28 mouse cellular contexts compared by ENCODE assay signal in the genomic region with DNA sequence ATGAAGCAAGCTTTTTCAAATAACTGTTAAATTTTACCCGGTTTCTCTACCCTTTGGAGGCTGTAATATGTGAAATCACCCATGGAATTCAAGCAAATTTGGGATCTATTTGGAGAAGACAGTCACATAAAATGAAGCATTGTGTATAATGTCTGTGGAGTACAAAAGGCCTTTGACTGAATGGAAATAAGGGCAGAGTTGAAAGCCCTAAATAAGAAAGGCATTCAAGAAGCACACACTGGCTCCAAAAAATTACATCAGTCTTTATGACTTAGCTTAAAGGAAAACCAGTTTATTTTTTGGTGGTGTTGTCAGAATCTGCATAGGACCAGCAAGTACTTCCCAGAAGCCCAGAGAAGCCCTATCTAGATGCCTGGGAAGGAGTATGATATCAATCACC.
DNase-seq lines count a peak whose midpoint lies in the region; ATAC-seq and TF ChIP-seq lines count a peak whose summit lies in the region.
"Had no signal": no experiment of that assay in that cellular context is flagged by ENCODE, and none has a peak within 500 bp of the region (broad histone marks: within the 10 kb centered on the region; RNA-seq: fewer than 3 reads in every experiment).

No protein-coding gene starts in this region.

- no peaks in the 10 kb centered on the region for H3K27me3 ChIP-seq in cerebellum, adult 2 months (ENCODE audit: control insufficient read depth, insufficient read depth, low read length)
- H3K27me3 ChIP-seq in hindbrain, embryonic 11.5 days (ENCODE audit: control insufficient read depth, insufficient read depth, low read length), result no peaks in the 10 kb centered on the region; the same call in 1 of the 2 replicates
- no peaks in the 10 kb centered on the region for H3K27me3 ChIP-seq in hindbrain, embryonic 14.5 days (ENCODE audit: control insufficient read depth, insufficient read depth, low read length)
- H3K27me3 ChIP-seq in midbrain, embryonic 11.5 days (ENCODE audit: control insufficient read depth, insufficient read depth, low read length), result no peaks in the 10 kb centered on the region
- no peaks in the 10 kb centered on the region for H3K27me3 ChIP-seq in midbrain, embryonic 13.5 days
- H3K27me3 ChIP-seq: embryonic facial prominence, embryonic 12.5 days; embryonic facial prominence, embryonic 15.5 days; heart, embryonic 13.5 days; hindbrain, embryonic 12.5 days had no signal

- peak overlapping the region; percentile 21; the same call in 1 of the 2 replicates for H3K27ac ChIP-seq in cerebellum, adult 2 months (ENCODE audit: insufficient read depth, low read length)
- no peak overlapping the region for H3K27ac ChIP-seq in hindbrain, embryonic 11.5 days (ENCODE audit: low read depth, low read length)
- no peak overlapping the region for H3K27ac ChIP-seq in hindbrain, embryonic 14.5 days
- no peak overlapping the region for H3K27ac ChIP-seq in midbrain, embryonic 11.5 days (ENCODE audit: low read depth, low read length)
- H3K27ac ChIP-seq in midbrain, embryonic 13.5 days, result no peak overlapping the region
- H3K27ac ChIP-seq: embryonic facial prominence, embryonic 12.5 days; embryonic facial prominence, embryonic 15.5 days; heart, adult 2 months; heart, embryonic 10.5 days; heart, embryonic 13.5 days; hindbrain, embryonic 12.5 days; hindbrain, postnatal 0 days had no signal

- no peak overlapping the region for H3K4me3 ChIP-seq in cerebellum, adult 2 months (replicated peaks; ENCODE audit: insufficient read depth, low read depth, low read length)
- H3K4me3 ChIP-seq in hindbrain, embryonic 11.5 days (ENCODE audit: low read depth, low read length), result no peak overlapping the region
- H3K4me3 ChIP-seq in hindbrain, embryonic 14.5 days (replicated peaks; ENCODE audit: low read length), result no peak overlapping the region
- no peak overlapping the region for H3K4me3 ChIP-seq in midbrain, embryonic 11.5 days (ENCODE audit: low read depth, low read length)
- H3K4me3 ChIP-seq in midbrain, embryonic 13.5 days (replicated peaks), result no peak overlapping the region
- H3K4me3 ChIP-seq: embryonic facial prominence, embryonic 12.5 days; embryonic facial prominence, embryonic 15.5 days; heart, adult 2 months; heart, embryonic 10.5 days; heart, embryonic 13.5 days; hindbrain, embryonic 12.5 days had no signal

- peak; percentile 27; the same call in 1 of the 2 replicates for ATAC-seq in hindbrain, embryonic 11.5 days (ENCODE audit: low FRiP score)
- no peak for ATAC-seq in hindbrain, embryonic 14.5 days (ENCODE audit: low FRiP score)
- ATAC-seq in midbrain, embryonic 11.5 days (ENCODE audit: low FRiP score), result no peak
- ATAC-seq in midbrain, embryonic 13.5 days, result no peak
- ATAC-seq: forebrain, embryonic 14.5 days; forebrain, postnatal 0 days; hindbrain, postnatal 0 days; inflammation-experienced regulatory T-cells, adult 6 months; intestine, embryonic 16.5 days; Patski had no signal

- no peaks in the 10 kb centered on the region for H3K9me3 ChIP-seq in hindbrain, embryonic 11.5 days (ENCODE audit: control insufficient read depth, low read length)
- no peaks in the 10 kb centered on the region for H3K9me3 ChIP-seq in hindbrain, embryonic 14.5 days (ENCODE audit: control insufficient read depth, low read length)
- H3K9me3 ChIP-seq in midbrain, embryonic 11.5 days (ENCODE audit: control insufficient read depth, low read length), result no peaks in the 10 kb centered on the region
- H3K9me3 ChIP-seq in midbrain, embryonic 13.5 days, result no peaks in the 10 kb centered on the region
- H3K9me3 ChIP-seq: embryonic facial prominence, embryonic 12.5 days; embryonic facial prominence, embryonic 15.5 days; heart, embryonic 10.5 days; heart, embryonic 13.5 days; hindbrain, embryonic 12.5 days had no signal

- TF ChIP-seq POLR2A in cerebellum, adult 2 months (IDR thresholded peaks at IDR 0.05; ENCODE audit: borderline replicate concordance, insufficient read depth, low read length), result no peak

- no peak for DNase-seq in cerebellum, adult 2 months
- DNase-seq in cerebellum, adult 9-11 months, result no peak
- DNase-seq in hindbrain, embryonic 11.5 days (ENCODE audit: low spot score), result no peak
- DNase-seq in hindbrain, embryonic 14.5 days (ENCODE audit: low spot score), result no peak
- DNase-seq in midbrain, embryonic 11.5 days (ENCODE audit: low spot score, missing footprints), result peak; percentile 77
- peak; percentile 47 for DNase-seq in telencephalon, adult 2 months (ENCODE audit: low read depth, low spot score)
- DNase-seq in heart, postnatal 36 days, result no peak
- DNase-seq: adrenal gland, postnatal 10 days; adrenal gland, postnatal 36 days; cerebellum, adult 11-12 months; cerebellum, adult 9-10 months; cerebellum, postnatal 25 days; forebrain, postnatal 0 days; gastrocnemius, postnatal 10 days; gastrocnemius, postnatal 36 days; heart, adult 2 months; heart, postnatal 14 days had no signal

- H3K36me3 ChIP-seq in hindbrain, embryonic 11.5 days (ENCODE audit: control insufficient read depth, insufficient read depth, low read length), result no peaks in the 10 kb centered on the region
- H3K36me3 ChIP-seq in hindbrain, embryonic 14.5 days (replicated peaks; ENCODE audit: control insufficient read depth, insufficient read depth), result no peaks in the 10 kb centered on the region
- no peaks in the 10 kb centered on the region for H3K36me3 ChIP-seq in midbrain, embryonic 11.5 days (ENCODE audit: control insufficient read depth, insufficient read depth, low read length)
- no peaks in the 10 kb centered on the region for H3K36me3 ChIP-seq in midbrain, embryonic 13.5 days
- H3K36me3 ChIP-seq: embryonic facial prominence, embryonic 12.5 days; embryonic facial prominence, embryonic 15.5 days; heart, embryonic 10.5 days; heart, embryonic 13.5 days; hindbrain, embryonic 12.5 days had no signal

- H3K4me2 ChIP-seq in hindbrain, embryonic 11.5 days (replicated peaks; ENCODE audit: low read depth, low read length), result no peak overlapping the region
- no peak overlapping the region for H3K4me2 ChIP-seq in hindbrain, embryonic 14.5 days (replicated peaks)
- no peak overlapping the region for H3K4me2 ChIP-seq in midbrain, embryonic 11.5 days
- H3K4me2 ChIP-seq in midbrain, embryonic 13.5 days (replicated peaks), result no peak overlapping the region
- H3K4me2 ChIP-seq: embryonic facial prominence, embryonic 12.5 days; embryonic facial prominence, embryonic 15.5 days; heart, embryonic 13.5 days; hindbrain, embryonic 12.5 days had no signal

- intact Hi-C loops in heart, postnatal 36 days (cut with DNase I), result no loop called here

- no peak for TF ChIP-seq CTCF in cerebellum, adult 2 months (IDR thresholded peaks at IDR 0.05; ENCODE audit: borderline replicate concordance, insufficient read depth, low read depth, low read length)

- 76% methylated on average over 1 of the region's 1 CpGs for WGBS in cerebellum, adult 2 months
- 21% methylated on average over 1 of the region's 1 CpGs for WGBS in hindbrain, embryonic 11.5 days
- WGBS in hindbrain, embryonic 14.5 days, result 20% methylated on average over 1 of the region's 1 CpGs
- 33% methylated on average over 1 of the region's 1 CpGs for WGBS in midbrain, embryonic 11.5 days
- WGBS in midbrain, embryonic 13.5 days, result 30% methylated on average over 1 of the region's 1 CpGs

- no peaks in the 10 kb centered on the region for H3K4me1 ChIP-seq in cerebellum, adult 2 months (ENCODE audit: control insufficient read depth, insufficient read depth, low read length)
- no peaks in the 10 kb centered on the region for H3K4me1 ChIP-seq in hindbrain, embryonic 11.5 days (replicated peaks; ENCODE audit: control insufficient read depth, insufficient read depth, low read length)
- no peaks in the 10 kb centered on the region for H3K4me1 ChIP-seq in hindbrain, embryonic 14.5 days (replicated peaks; ENCODE audit: control insufficient read depth, insufficient read depth, low read length)
- 0 out of 2 replicates have a peak, but pooled peaks cover 2% of the 10 kb centered on the region for H3K4me1 ChIP-seq in midbrain, embryonic 11.5 days (ENCODE audit: control insufficient read depth, insufficient read depth, low read length)
- no peaks in the 10 kb centered on the region for H3K4me1 ChIP-seq in midbrain, embryonic 13.5 days (replicated peaks)
- H3K4me1 ChIP-seq: embryonic facial prominence, embryonic 12.5 days; embryonic facial prominence, embryonic 15.5 days; heart, embryonic 10.5 days; heart, embryonic 13.5 days had no signal

- no peak overlapping the region for H3K9ac ChIP-seq in hindbrain, embryonic 11.5 days (ENCODE audit: low read depth, low read length)
- no peak overlapping the region for H3K9ac ChIP-seq in hindbrain, embryonic 14.5 days
- H3K9ac ChIP-seq in midbrain, embryonic 11.5 days (ENCODE audit: low read length), result no peak overlapping the region
- H3K9ac ChIP-seq in midbrain, embryonic 13.5 days (replicated peaks), result no peak overlapping the region
- H3K9ac ChIP-seq: embryonic facial prominence, embryonic 12.5 days; embryonic facial prominence, embryonic 15.5 days; forebrain, postnatal 0 days; heart, embryonic 13.5 days; hindbrain, embryonic 12.5 days had no signal

Comparison
In these comparisons a context has a peak if more than half of its experiments do, and no peak if none do; other contexts are left out.
1. DNase-seq: peak in midbrain, embryonic 11.5 days (single experiment) and telencephalon, adult 2 months (single experiment); none in cerebellum, adult 2 months (0 of 2), cerebellum, adult 9-11 months (single experiment), hindbrain, embryonic 11.5 days (single experiment), hindbrain, embryonic 14.5 days (single experiment) and heart, postnatal 36 days (0 of 2).